Mouse (Mus musculus) liver, embryonic 14.5 days (tissue): ENCODE data around the gene Ugt1a8.

Source experiments
- CTCF ChIP-seq: IDR thresholded peaks from 2 replicates; pipeline ENCODE4 v1.5.1; 2016; ENCODE audit warnings: antibody characterized with exemption, low read depth, control low read depth
- EP300 ChIP-seq: IDR thresholded peaks from 2 replicates; pipeline ENCODE4 v1.6.1; 2016; ENCODE audit warnings: antibody characterized with exemption, low read depth

DNA sequence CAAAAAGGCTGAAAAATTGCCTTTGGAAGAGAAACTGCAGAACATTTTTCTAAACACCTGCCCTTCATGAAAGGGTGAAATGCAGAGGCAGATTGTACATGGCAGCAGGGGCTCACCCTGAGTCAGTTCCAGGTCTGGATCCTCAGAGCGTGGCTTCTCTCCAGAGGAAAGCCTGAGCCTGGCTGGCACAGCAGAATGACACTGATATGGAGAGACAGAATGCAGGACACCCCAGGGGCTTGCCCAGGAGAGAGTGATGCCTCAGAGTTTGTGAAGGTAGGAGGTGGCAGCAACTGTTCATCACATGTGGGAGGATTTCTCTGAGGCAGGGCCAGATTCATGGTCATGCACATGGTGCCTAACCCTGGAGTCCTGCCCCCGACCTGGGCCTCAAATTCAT, 112.4 kb downstream of the Ugt1a8 start:
- TF ChIP-seq EP300 (no peak), CTCF (no peak)
